Mouse (Mus musculus) macrophage (primary cell): ENCODE results near the gene Ttll12. TPM values are rescaled to one million over a fixed set of nuclear protein-coding genes. Genes with fewer than 3 reads are reported as not detected.

ENCODE experiments used
- H3K27ac ChIP-seq: fragments of 350-480 bp; formaldehyde crosslinking; 2 replicates; pipeline ENCODE4 v1.9.0; 2021
- H3K36me3 ChIP-seq: fragments of 350-480 bp; formaldehyde crosslinking; 2 replicates; pipeline ENCODE4 v1.9.0; 2021; ENCODE audit errors: inconsistent target
- H3K4me3 ChIP-seq: fragments of 350-480 bp; formaldehyde crosslinking; 2 replicates; pipeline ENCODE4 v1.9.0; 2021; ENCODE audit errors: inconsistent target
- H3K79me2 ChIP-seq: fragments of 350-480 bp; formaldehyde crosslinking; 2 replicates; pipeline ENCODE4 v1.9.0; 2021; ENCODE audit errors: inconsistent target
- WGBS: methylation state at CpG from one replicate; pipeline ENCODE4 v1.1.7; 2026; ENCODE audit warnings: inconsistent platforms; ENCODE audit not compliant: missing documents; 5-methylcytosine and 5-hydroxymethylcytosine counted together
- polyA plus RNA-seq: library from polyadenylated mRNA; stranded (reverse); fragments of 250-400 nt; gene quantifications from 3 replicates; pipeline ENCODE4 v1.2.4, GENCODE M21; 2018; ENCODE audit warnings: inconsistent platforms

The Ttll12 gene
- polyA plus RNA-seq, 1 experiment from 2014 or later: 8.8 TPM

GRCm38 (mm10) chr15:83582931-83583330 is 12.0 kb downstream of the Ttll12 start:
- Histone ChIP-seq H3K36me3 (peaks cover 28% of the 10 kb centered on the region; the same call in 1 of the 2 replicates), H3K27ac (no peak overlapping the region), H3K4me3 (no peak overlapping the region), H3K79me2 (no peaks in the 10 kb centered on the region)
- WGBS: 96% methylated on average over 4 of the region's 4 CpGs

GRCm38 (mm10) chr15:83576651-83577050 is 18.3 kb downstream of the Ttll12 start:
- no peak overlapping the region for H3K4me3 ChIP-seq
- peaks cover 46% of the 10 kb centered on the region for H3K36me3 ChIP-seq
- no peaks in the 10 kb centered on the region for H3K79me2 ChIP-seq
- no peak overlapping the region for H3K27ac ChIP-seq
- WGBS: 93% methylated on average over 9 of the region's 9 CpGs

- 98% methylated on average over 8 of the region's 8 CpGs for WGBS
- H3K4me3 ChIP-seq: no peak overlapping the region
- H3K79me2 ChIP-seq: peaks cover 9% of the 10 kb centered on the region; the same call in 1 of the 2 replicates
- peaks cover 54% of the 10 kb centered on the region for H3K36me3 ChIP-seq
- H3K27ac ChIP-seq: no peak overlapping the region
These were observed 19.4 kb downstream of the Ttll12 start for GRCm38 (mm10) chr15:83575543-83575942.

GRCm38 (mm10) chr15:83574731-83575351 is 20.1 kb downstream of the Ttll12 start:
- peaks cover 49% of the 10 kb centered on the region for H3K36me3 ChIP-seq
- no peak overlapping the region for H3K27ac ChIP-seq
- WGBS: 86% methylated on average over 6 of the region's 6 CpGs

GRCm38 (mm10) chr15:83573606-83574005 is 21.4 kb downstream of the Ttll12 start:
- no peak overlapping the region for H3K27ac ChIP-seq
- H3K36me3 ChIP-seq: peaks cover 49% of the 10 kb centered on the region
- 98% methylated on average over 12 of the region's 12 CpGs for WGBS
- no peak overlapping the region for H3K4me3 ChIP-seq
- peaks cover 29% of the 10 kb centered on the region for H3K79me2 ChIP-seq

More at GRCm38 (mm10) chr15:83574731-83575351, 20.1 kb downstream of the Ttll12 start:
- Histone ChIP-seq H3K79me2 (peaks cover 16% of the 10 kb centered on the region), H3K4me3 (no peak overlapping the region)

- Histone ChIP-seq H3K79me2 (peaks cover 43% of the 10 kb centered on the region), H3K36me3 (peaks cover 49% of the 10 kb centered on the region), H3K4me3 (no peak overlapping the region), H3K27ac (no peak overlapping the region)
- WGBS: 95% methylated on average over 4 of the region's 4 CpGs
These were observed 22.8 kb downstream of the Ttll12 start for GRCm38 (mm10) chr15:83572132-83572531.

GRCm38 (mm10) chr15:83571636-83572035 is 23.3 kb downstream of the Ttll12 start:
- Histone ChIP-seq H3K4me3 (no peak overlapping the region), H3K36me3 (peaks cover 49% of the 10 kb centered on the region), H3K27ac (no peak overlapping the region), H3K79me2 (peaks cover 48% of the 10 kb centered on the region)
- 86% methylated on average over 5 of the region's 5 CpGs for WGBS

GRCm38 (mm10) chr15:83570641-83571040 is 24.3 kb downstream of the Ttll12 start:
- peaks cover 58% of the 10 kb centered on the region for H3K79me2 ChIP-seq
- H3K27ac ChIP-seq: no peak overlapping the region
- no peak overlapping the region for H3K4me3 ChIP-seq
- H3K36me3 ChIP-seq: peaks cover 42% of the 10 kb centered on the region
- WGBS: 69% methylated on average over 2 of the region's 2 CpGs

- Histone ChIP-seq H3K27ac (no peak overlapping the region), H3K36me3 (peaks cover 32% of the 10 kb centered on the region), H3K4me3 (no peak overlapping the region), H3K79me2 (peaks cover 68% of the 10 kb centered on the region)
- 84% methylated on average over 11 of the region's 11 CpGs for WGBS
These were observed 25.3 kb downstream of the Ttll12 start for GRCm38 (mm10) chr15:83569682-83570081.

- H3K4me3 ChIP-seq: no peak overlapping the region
- no peak overlapping the region for H3K27ac ChIP-seq
- peaks cover 79% of the 10 kb centered on the region for H3K79me2 ChIP-seq
- 94% methylated on average over 5 of the region's 5 CpGs for WGBS
- H3K36me3 ChIP-seq: peaks cover 21% of the 10 kb centered on the region
These were observed 26.4 kb downstream of the Ttll12 start for GRCm38 (mm10) chr15:83568544-83568943.

- Histone ChIP-seq H3K27ac (no peak overlapping the region), H3K4me3 (no peak overlapping the region), H3K36me3 (peaks cover 18% of the 10 kb centered on the region), H3K79me2 (peaks cover 80% of the 10 kb centered on the region)
- 94% methylated on average over 3 of the region's 3 CpGs for WGBS
These were observed 27.2 kb downstream of the Ttll12 start for GRCm38 (mm10) chr15:83567728-83568127.

GRCm38 (mm10) chr15:83566006-83566405 is 29.0 kb downstream of the Ttll12 start:
- H3K4me3 ChIP-seq: no peak overlapping the region
- 57% methylated on average over 5 of the region's 5 CpGs for WGBS
- peak overlapping the region; percentile 34 for H3K27ac ChIP-seq
- H3K79me2 ChIP-seq: peaks cover 84% of the 10 kb centered on the region
- 0 out of 2 replicates have a peak, but pooled peaks cover 2% of the 10 kb centered on the region for H3K36me3 ChIP-seq

- no peak overlapping the region; the same call in 1 of the 2 replicates for H3K4me3 ChIP-seq
- H3K79me2 ChIP-seq: peaks cover 79% of the 10 kb centered on the region
- H3K27ac ChIP-seq: peak overlapping the region; percentile 34
- WGBS: 64% methylated on average over 3 of the region's 3 CpGs
- H3K36me3 ChIP-seq: no peaks in the 10 kb centered on the region
These were observed 29.5 kb downstream of the Ttll12 start for GRCm38 (mm10) chr15:83565434-83565833.

- H3K4me3 ChIP-seq: peak overlapping the region; percentile 93
- H3K36me3 ChIP-seq: no peaks in the 10 kb centered on the region
- peaks cover 65% of the 10 kb centered on the region for H3K79me2 ChIP-seq
- WGBS: 2% methylated on average over 27 of the region's 27 CpGs
- H3K27ac ChIP-seq: peak overlapping the region; percentile 80
These were observed 30.9 kb downstream of the Ttll12 start for GRCm38 (mm10) chr15:83563857-83564651.

GRCm38 (mm10) chr15:83563327-83563856 is 31.6 kb downstream of the Ttll12 start, which contains the start of the genes Tspo and Mcat:
Tspo (plus strand) TSS chr15:83563592.
Mcat (minus strand) TSS chr15:83563787.
- peaks cover 58% of the 10 kb centered on the region for H3K79me2 ChIP-seq
- H3K27ac ChIP-seq: peak within 1 kb of the TSS; percentile 80
- WGBS: 1% methylated on average over 28 of the region's 28 CpGs
- peak within 1 kb of the TSS; percentile 93 for H3K4me3 ChIP-seq
- H3K36me3 ChIP-seq: no peaks in the 10 kb centered on the region
